Mouse (Mus musculus) midbrain, embryonic 14.5 days (tissue): ENCODE results near the gene Vamp8. TPM values are rescaled to one million over a fixed set of nuclear protein-coding genes. Genes with fewer than 3 reads are reported as not detected.

ENCODE experiments used
- ATAC-seq: fragments of 200-750 bp; cut with Nextera tagmentation; 2 replicates; pipeline ENCODE4 v1.8.0; 2017; ENCODE audit warnings: moderate number of reproducible peaks, moderate library complexity; ENCODE audit not compliant: low FRiP score, low TSS enrichment
- DNase-seq: peaks from one replicate; pipeline ENCODE4 v3.0.0-alpha.2; 2015
- H3K27ac ChIP-seq: fragments of 300-500 bp; sonication (generic); replicated peaks from 2 replicates; pipeline ENCODE4 v1.5.1; 2014; ENCODE audit warnings: mild to moderate bottlenecking, low read depth, low read length, moderate library complexity
- H3K27me3 ChIP-seq: fragments of 300-500 bp; sonication (generic); 2 replicates; pipeline ENCODE4 v1.6.1; 2014; ENCODE audit warnings: low read length, control low read depth, mixed read lengths; ENCODE audit not compliant: control insufficient read depth, insufficient read depth
- H3K36me3 ChIP-seq: fragments of 300-500 bp; sonication (generic); 2 replicates; pipeline ENCODE4 v1.6.1; 2014; ENCODE audit warnings: low read length, control low read depth; ENCODE audit not compliant: control insufficient read depth, insufficient read depth
- H3K4me1 ChIP-seq: fragments of 300-500 bp; sonication (generic); 2 replicates; pipeline ENCODE4 v1.6.1; 2014; ENCODE audit warnings: mild to moderate bottlenecking, antibody characterized with exemption, low read length, control low read depth; ENCODE audit not compliant: control insufficient read depth, insufficient read depth
- H3K4me2 ChIP-seq: fragments of 300-500 bp; sonication (generic); 2 replicates; pipeline ENCODE4 v1.6.1; 2014; ENCODE audit warnings: mild to moderate bottlenecking, low read length, moderate library complexity
- H3K4me3 ChIP-seq: fragments of 300-500 bp; sonication (generic); replicated peaks from 2 replicates; pipeline ENCODE4 v1.5.1; 2014; ENCODE audit warnings: low read depth, low read length
- H3K9ac ChIP-seq: fragments of 300-500 bp; sonication (generic); replicated peaks from 2 replicates; pipeline ENCODE4 v1.6.1; 2014; ENCODE audit warnings: mild to moderate bottlenecking, low read length, moderate library complexity
- H3K9me3 ChIP-seq: fragments of 300-500 bp; sonication (generic); 2 replicates; pipeline ENCODE4 v1.6.1; 2016; ENCODE audit warnings: low read length, control low read depth, mixed read lengths; ENCODE audit not compliant: control insufficient read depth
- WGBS: fragments of 180-500 bp; shearing (Covaris S2); extraction: QIAGEN DNeasy Blood & Tissue Kit; methylation state at CpG from one replicate; pipeline ENCODE4 v1.1.7; 2014; 5-methylcytosine and 5-hydroxymethylcytosine counted together
- polyA plus RNA-seq: library from polyadenylated mRNA; unstranded; fragments of >200 nt; fragmentation: Nextera tagmentation; extraction: Ambion mirVana; gene quantifications from 2 replicates; pipeline ENCODE4 v1.2.1, GENCODE M21; 2014

Vamp8 gene
- polyA plus RNA-seq, 1 experiment from 2014 or later = 16.9 TPM

GRCm38 (mm10) chr6:72383142-72383820, 7.2 kb downstream of the Vamp8 start:
- peaks cover 15% of the 10 kb centered on the region; the same call in 1 of the 2 replicates for H3K27me3 ChIP-seq
- no peak overlapping the region for H3K9ac ChIP-seq
- H3K4me2 ChIP-seq = no peak overlapping the region
- H3K36me3 ChIP-seq = no peaks in the 10 kb centered on the region
- H3K9me3 ChIP-seq = no peaks in the 10 kb centered on the region
- no peak overlapping the region for H3K4me3 ChIP-seq
- H3K4me1 ChIP-seq = 0 out of 2 replicates have a peak, but pooled peaks cover 5% of the 10 kb centered on the region
- no peak for ATAC-seq
- WGBS = 79% methylated on average over 6 of the region's 6 CpGs
- DNase-seq = no peak
- H3K27ac ChIP-seq = no peak overlapping the region

- H3K27ac ChIP-seq = no peak overlapping the region
- 82% methylated on average over 6 of the region's 6 CpGs for WGBS
- ATAC-seq = no peak
Observed at GRCm38 (mm10) chr6:72382494-72382893, 8.0 kb downstream of the Vamp8 start.

GRCm38 (mm10) chr6:72380131-72380770, 10.3 kb downstream of the Vamp8 start, which contains the start of gene Vamp5:
Gene Vamp5 (minus strand): TSS chr6:72380468.
- H3K4me1 ChIP-seq = 0 out of 2 replicates have a peak, but pooled peaks cover 5% of the 10 kb centered on the region
- WGBS = 2% methylated on average over 49 of the region's 49 CpGs
- peak within 1 kb of the TSS; percentile 42 for H3K9ac ChIP-seq
- ATAC-seq (no peak; the same call in 1 of the 2 replicates), DNase-seq (peak; percentile 47)
- H3K4me2 ChIP-seq = peak within 1 kb of the TSS; percentile 57
- peak within 1 kb of the TSS; percentile 36 for H3K4me3 ChIP-seq
- H3K27me3 ChIP-seq = peaks cover 15% of the 10 kb centered on the region; the same call in 1 of the 2 replicates
- no peak within 1 kb of the TSS for H3K27ac ChIP-seq
- no peaks in the 10 kb centered on the region for H3K36me3 ChIP-seq
- no peaks in the 10 kb centered on the region for H3K9me3 ChIP-seq

More at GRCm38 (mm10) chr6:72382494-72382893, 8.0 kb downstream of the Vamp8 start:
- Histone ChIP-seq H3K4me3 (no peak overlapping the region), H3K27me3 (peaks cover 15% of the 10 kb centered on the region; the same call in 1 of the 2 replicates), H3K9ac (no peak overlapping the region), H3K9me3 (no peaks in the 10 kb centered on the region), H3K4me1 (0 out of 2 replicates have a peak, but pooled peaks cover 5% of the 10 kb centered on the region), H3K36me3 (no peaks in the 10 kb centered on the region), H3K4me2 (no peak overlapping the region)
- DNase-seq = no peak

GRCm38 (mm10) chr6:72379377-72380130, 10.9 kb downstream of the Vamp8 start:
- Histone ChIP-seq H3K4me1 (0 out of 2 replicates have a peak, but pooled peaks cover 5% of the 10 kb centered on the region), H3K4me3 (peak overlapping the region; percentile 36; the same call in 1 of the 2 replicates), H3K27me3 (peaks cover 15% of the 10 kb centered on the region; the same call in 1 of the 2 replicates), H3K9ac (no peak overlapping the region; the same call in 1 of the 2 replicates), H3K4me2 (peak overlapping the region; percentile 57), H3K9me3 (no peaks in the 10 kb centered on the region), H3K36me3 (no peaks in the 10 kb centered on the region), H3K27ac (no peak overlapping the region)
- ATAC-seq (no peak), DNase-seq (no peak)
- WGBS = 42% methylated on average over 7 of the region's 7 CpGs

GRCm38 (mm10) chr6:72378510-72379234, 11.8 kb downstream of the Vamp8 start:
- Histone ChIP-seq H3K27ac (no peak overlapping the region), H3K4me3 (no peak overlapping the region), H3K36me3 (no peaks in the 10 kb centered on the region), H3K9me3 (no peaks in the 10 kb centered on the region), H3K27me3 (peaks cover 15% of the 10 kb centered on the region; the same call in 1 of the 2 replicates), H3K4me2 (no peak overlapping the region), H3K4me1 (0 out of 2 replicates have a peak, but pooled peaks cover 5% of the 10 kb centered on the region), H3K9ac (no peak overlapping the region)
- DNase-seq = no peak
- WGBS = 85% methylated on average over 8 of the region's 8 CpGs
- no peak for ATAC-seq

- 86% methylated on average over 15 of the region's 15 CpGs for WGBS
- H3K9me3 ChIP-seq = no peaks in the 10 kb centered on the region
- H3K4me2 ChIP-seq = no peak overlapping the region
- H3K36me3 ChIP-seq = no peaks in the 10 kb centered on the region
- H3K27ac ChIP-seq = no peak overlapping the region
- ATAC-seq (no peak), DNase-seq (no peak)
- H3K4me3 ChIP-seq = no peak overlapping the region
- H3K9ac ChIP-seq = no peak overlapping the region
- H3K27me3 ChIP-seq = peaks cover 8% of the 10 kb centered on the region; the same call in 1 of the 2 replicates
- H3K4me1 ChIP-seq = no peaks in the 10 kb centered on the region
Observed at GRCm38 (mm10) chr6:72374820-72375563, 15.5 kb downstream of the Vamp8 start.

- Histone ChIP-seq H3K4me2 (no peak overlapping the region), H3K4me3 (no peak overlapping the region), H3K36me3 (no peaks in the 10 kb centered on the region), H3K9me3 (no peaks in the 10 kb centered on the region), H3K27me3 (peaks cover under 1% of the 10 kb centered on the region; the same call in 1 of the 2 replicates), H3K27ac (no peak overlapping the region), H3K9ac (no peak overlapping the region), H3K4me1 (no peaks in the 10 kb centered on the region)
- WGBS = 81% methylated on average over 7 of the region's 7 CpGs
- DNase-seq (no peak), ATAC-seq (no peak)
Observed at GRCm38 (mm10) chr6:72374206-72374605, 16.3 kb downstream of the Vamp8 start.
